Comparison of ENCODE assay signal across 8 mouse cellular contexts in the genomic region with DNA sequence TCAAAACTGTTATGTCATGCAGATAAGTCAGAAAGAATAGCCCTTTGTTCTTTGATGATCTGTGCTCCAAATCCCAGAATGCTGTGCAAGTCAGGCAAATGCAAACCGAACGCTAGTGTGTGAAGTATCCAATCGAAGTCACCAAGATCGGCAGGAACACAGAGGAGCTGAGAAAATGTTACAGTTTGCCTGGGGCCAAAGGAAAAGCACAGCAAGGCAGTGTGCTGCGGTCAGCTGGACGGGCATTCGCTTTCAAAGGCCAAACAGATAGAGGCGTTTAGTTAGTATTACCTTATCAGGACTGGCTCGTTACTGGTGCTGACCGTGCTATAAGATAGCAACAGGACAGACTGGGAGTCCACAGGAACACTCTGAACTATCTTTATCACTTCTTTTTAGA. TPM values are rescaled to one million over a fixed set of nuclear protein-coding genes. Genes with fewer than 3 reads are reported as not detected.
DNase-seq lines count a peak whose midpoint lies in the region; ATAC-seq lines count a peak whose summit lies in the region.

No protein-coding gene starts in this region.

- ATAC-seq in kidney, embryonic 15.5 days (replicated peaks; ENCODE audit: low FRiP score): no peak
- ATAC-seq in liver, embryonic 11.5 days (replicated peaks; ENCODE audit: low FRiP score): no peak

- H3K4me2 ChIP-seq in kidney, embryonic 15.5 days: peak overlapping the region; percentile 42
- peak overlapping the region; percentile 43 for H3K4me2 ChIP-seq in liver, embryonic 11.5 days

- H3K36me3 ChIP-seq in kidney, embryonic 15.5 days: no peaks in the 10 kb centered on the region
- no peaks in the 10 kb centered on the region for H3K36me3 ChIP-seq in liver, embryonic 11.5 days (ENCODE audit: control insufficient read depth, insufficient read depth, low read length)

- 52% methylated on average over 10 of the region's 10 CpGs for WGBS in kidney, embryonic 15.5 days
- WGBS in liver, embryonic 11.5 days: 33% methylated on average over 10 of the region's 10 CpGs

- H3K4me1 ChIP-seq in kidney, embryonic 15.5 days: no peaks in the 10 kb centered on the region
- H3K4me1 ChIP-seq in liver, embryonic 11.5 days (replicated peaks; ENCODE audit: control insufficient read depth, insufficient read depth, low read length): no peaks in the 10 kb centered on the region

- no peak overlapping the region for H3K4me3 ChIP-seq in kidney, embryonic 15.5 days (replicated peaks)
- H3K4me3 ChIP-seq in liver, embryonic 11.5 days (ENCODE audit: low read depth, low read length): no peak overlapping the region

- no peaks in the 10 kb centered on the region for H3K9me3 ChIP-seq in kidney, embryonic 15.5 days (replicated peaks)
- no peaks in the 10 kb centered on the region for H3K9me3 ChIP-seq in liver, embryonic 11.5 days (ENCODE audit: control insufficient read depth, low read length)

- H3K9ac ChIP-seq in kidney, embryonic 15.5 days: no peak overlapping the region
- H3K9ac ChIP-seq in liver, embryonic 11.5 days (ENCODE audit: low read depth, low read length): no peak overlapping the region

- DNase-seq in kidney, adult 11 months: no peak
- peak; percentile 5 for DNase-seq in NIH3T3 (ENCODE audit: low read depth)
- peak; percentile 17 for DNase-seq in embryo, embryonic 9.5 days (ENCODE audit: extremely low spot score)
- no peak for DNase-seq in liver, embryonic 11.5 days (ENCODE audit: low spot score)
- DNase-seq in thymus, postnatal 4 days: no peak
- no peak for DNase-seq in ovary, postnatal 10 days (ENCODE audit: low spot score)
- no peak for DNase-seq in spleen, postnatal 14 days (ENCODE audit: low spot score in 2 of 2)

- H3K27ac ChIP-seq in kidney, embryonic 15.5 days: no peak overlapping the region
- no peak overlapping the region for H3K27ac ChIP-seq in liver, embryonic 11.5 days (ENCODE audit: low read depth, low read length)

- peaks cover 18% of the 10 kb centered on the region; the same call in 1 of the 2 replicates for H3K27me3 ChIP-seq in kidney, embryonic 15.5 days
- H3K27me3 ChIP-seq in liver, embryonic 11.5 days (replicated peaks; ENCODE audit: control insufficient read depth, insufficient read depth, low read length): no peaks in the 10 kb centered on the region

RNA-seq across cellular contexts. Expression of a gene that starts 15.8 kb away (rescaled TPM):
- polyA plus RNA-seq in kidney, embryonic 15.5 days (2015; fragmentation: Nextera tagmentation; extraction: Ambion mirVana): 2.9 and 3.3 TPM in 2 replicates
- 0.14 TPM in 2 replicates for polyA plus RNA-seq in liver, embryonic 11.5 days (2014; fragmentation: Nextera tagmentation; extraction: Ambion mirVana)

RNA-seq across cellular contexts. Expression of a gene that starts 18.7 kb away (rescaled TPM):
- 32.8 and 33.5 TPM in 2 replicates for polyA plus RNA-seq in kidney, embryonic 15.5 days (2015; fragmentation: Nextera tagmentation; extraction: Ambion mirVana)
- polyA plus RNA-seq in liver, embryonic 11.5 days (2014; fragmentation: Nextera tagmentation; extraction: Ambion mirVana): 48.3 and 51.7 TPM in 2 replicates

Comparison
In these comparisons a context has a peak if more than half of its experiments do, and no peak if none do; other contexts are left out.
1. DNase-seq: peak in NIH3T3 (single experiment) and embryo, embryonic 9.5 days (single experiment); none in kidney, adult 11 months (single experiment), liver, embryonic 11.5 days (single experiment), thymus, postnatal 4 days (single experiment), ovary, postnatal 10 days (single experiment) and spleen, postnatal 14 days (0 of 2).